Mouse (Mus musculus): Measurements from ENCODE around the gene Car10. TPM values are rescaled to one million over a fixed set of nuclear protein-coding genes. Genes with fewer than 3 reads are reported as not detected.

The Car10 gene
- polyA plus RNA-seq, 1 experiment, result not detected

GRCm38 (mm10) chr11:93643006-93643405 lies 545.2 kb downstream of the Car10 start:
- H3K4me1 ChIP-seq (ENCODE audit: control insufficient read depth, insufficient read depth, insufficient read length, low read length), result no peaks in the 10 kb centered on the region
- 77% methylated on average over 4 of the region's 4 CpGs for WGBS
- H3K27me3 ChIP-seq (ENCODE audit: control insufficient read depth, insufficient read depth, low read length), result no peaks in the 10 kb centered on the region
- no peak overlapping the region for H3K4me3 ChIP-seq (ENCODE audit: low read depth, low read length)
- no peaks in the 10 kb centered on the region for H3K36me3 ChIP-seq (ENCODE audit: control insufficient read depth, insufficient read depth, low read length)
- no peak overlapping the region for H3K27ac ChIP-seq (ENCODE audit: insufficient read depth, low read depth, low read length)
- TF ChIP-seq POLR2A (IDR thresholded peaks at IDR 0.05; ENCODE audit: low read depth, low read length) (no peak), CTCF (IDR thresholded peaks at IDR 0.05; ENCODE audit: extremely low read depth, insufficient read length, insufficient replicate concordance, low read depth, low read length) (no peak)

DNA sequence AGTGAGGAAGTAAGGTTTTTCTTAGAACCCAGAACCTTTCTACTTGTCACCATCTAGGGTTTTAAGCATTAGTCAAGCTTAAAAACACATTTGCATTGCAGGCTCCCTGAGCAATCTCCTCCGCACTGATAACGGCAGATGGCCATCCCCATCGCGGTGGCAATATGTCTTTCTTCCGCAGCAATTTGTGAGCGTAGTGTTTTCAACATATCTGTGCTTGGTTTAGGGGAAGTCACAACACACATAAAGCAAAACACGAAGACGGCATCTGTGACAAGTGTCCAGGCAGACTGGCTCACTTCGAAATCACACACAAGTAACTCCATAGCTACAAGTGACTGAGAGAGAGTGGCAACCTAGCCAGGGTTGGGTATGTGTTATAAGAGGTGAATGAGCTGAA lies 545.6 kb downstream of the Car10 start:
- Histone ChIP-seq H3K4me1 (ENCODE audit: control insufficient read depth, insufficient read depth, insufficient read length, low read length) (no peaks in the 10 kb centered on the region), H3K36me3 (ENCODE audit: control insufficient read depth, insufficient read depth, low read length) (no peaks in the 10 kb centered on the region), H3K27ac (ENCODE audit: insufficient read depth, low read depth, low read length) (no peak overlapping the region), H3K4me3 (ENCODE audit: low read depth, low read length) (no peak overlapping the region), H3K27me3 (ENCODE audit: control insufficient read depth, insufficient read depth, low read length) (no peaks in the 10 kb centered on the region)
- no peak for TF ChIP-seq CTCF (IDR thresholded peaks at IDR 0.05; ENCODE audit: extremely low read depth, insufficient read length, insufficient replicate concordance, low read depth, low read length)
- TF ChIP-seq POLR2A (IDR thresholded peaks at IDR 0.05; ENCODE audit: low read depth, low read length), result no peak
- 96% methylated on average over 9 of the region's 9 CpGs for WGBS

DNA sequence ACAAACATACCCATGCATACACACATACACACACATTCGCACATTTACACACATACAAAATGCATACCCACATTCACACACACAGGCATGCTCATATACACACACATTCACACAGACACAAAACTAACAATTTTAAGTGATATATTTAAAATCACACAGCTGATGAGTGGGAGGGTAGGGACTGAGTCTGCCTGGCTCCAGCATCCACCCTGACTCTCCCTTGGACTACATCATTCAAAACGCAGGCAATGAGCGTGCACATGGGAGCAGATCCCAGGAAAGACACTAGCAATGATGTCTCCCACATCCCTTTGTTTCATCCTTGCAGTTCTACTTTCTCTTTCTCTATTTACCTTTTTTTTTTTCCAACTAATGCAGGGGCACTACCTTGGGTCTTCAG lies 548.4 kb downstream of the Car10 start:
- Histone ChIP-seq H3K4me1 (ENCODE audit: control insufficient read depth, insufficient read depth, insufficient read length, low read length) (no peaks in the 10 kb centered on the region), H3K36me3 (ENCODE audit: control insufficient read depth, insufficient read depth, low read length) (no peaks in the 10 kb centered on the region), H3K27ac (ENCODE audit: insufficient read depth, low read depth, low read length) (no peak overlapping the region), H3K27me3 (ENCODE audit: control insufficient read depth, insufficient read depth, low read length) (no peaks in the 10 kb centered on the region), H3K4me3 (ENCODE audit: low read depth, low read length) (no peak overlapping the region)
- WGBS, result 84% methylated on average over 3 of the region's 3 CpGs
- TF ChIP-seq CTCF (IDR thresholded peaks at IDR 0.05; ENCODE audit: extremely low read depth, insufficient read length, insufficient replicate concordance, low read depth, low read length) (no peak), POLR2A (IDR thresholded peaks at IDR 0.05; ENCODE audit: low read depth, low read length) (no peak)

All from small intestine, adult 2 months (tissue).